Mouse (Mus musculus) left cerebral cortex, postnatal 14 days (tissue): ENCODE results near the gene Enoph1. TPM values are rescaled to one million over a fixed set of nuclear protein-coding genes. Genes with fewer than 3 reads are reported as not detected.

Experiments used
- DNase-seq, 2 experiments: peaks; one replicate each; pipeline ENCODE4 v3.0.0; 2021 to 2022; ENCODE audit warnings: low spot score in 2 of 2, mixed read lengths in 1 of 2
- intact Hi-C: fragments of 180-260 bp; cut with DNase I; formaldehyde crosslinking; loops from one replicate; pipeline ENCODE4 v1.15.1; 2025
- total RNA-seq, 2 experiments: library from RNA; stranded (reverse); gene quantifications; 2 replicates each; pipeline ENCODE4 v1.2.3; 2021

Enoph1 gene
- total RNA-seq, 2 experiments from 2014 or later = 50.0 to 52.6 TPM

- DNase-seq = peak; percentile 88 to 91
- intact Hi-C loops = loop anchor here (1.0 to 10.0 kb wide), 2 partner anchors 61 to 833 kb away; no protein-coding TSS in a partner anchor
These were observed 1.6 kb upstream of the Enoph1 start for GRCm38 (mm10) chr5:100037965-100038713.

- peak; percentile 97 to 98 for DNase-seq
- intact Hi-C loops = loop anchor here (1.0 to 10.0 kb wide), 2 partner anchors 62 to 834 kb away; no protein-coding TSS in a partner anchor
These were observed 827 bp upstream of the Enoph1 start for GRCm38 (mm10) chr5:100038714-100039601.

- peak; percentile 37 to 39 for DNase-seq
- intact Hi-C loops = no loop called here
These were observed 548 bp downstream of the Enoph1 start for GRCm38 (mm10) chr5:100040281-100040784.

GRCm38 (mm10) chr5:100041272-100041671, 1.5 kb downstream of the Enoph1 start:
- no peak for DNase-seq
- intact Hi-C loops = no loop called here

GRCm38 (mm10) chr5:100042467-100042866, 2.7 kb downstream of the Enoph1 start:
- no peak for DNase-seq
- intact Hi-C loops = no loop called here

GRCm38 (mm10) chr5:100043361-100043760, 3.6 kb downstream of the Enoph1 start:
- DNase-seq = peak; percentile 32 to 56
- intact Hi-C loops = no loop called here

GRCm38 (mm10) chr5:100044030-100044429, 4.2 kb downstream of the Enoph1 start:
- intact Hi-C loops = no loop called here

GRCm38 (mm10) chr5:100044621-100045020, 4.8 kb downstream of the Enoph1 start:
- intact Hi-C loops = no loop called here
- DNase-seq = no peak

More at GRCm38 (mm10) chr5:100044030-100044429, 4.2 kb downstream of the Enoph1 start:
- DNase-seq = no peak

GRCm38 (mm10) chr5:100046096-100046495, 6.3 kb downstream of the Enoph1 start:
- DNase-seq = no peak
- intact Hi-C loops = no loop called here

- DNase-seq = no peak
- intact Hi-C loops = no loop called here
These were observed 7.4 kb downstream of the Enoph1 start for GRCm38 (mm10) chr5:100047143-100047640.

GRCm38 (mm10) chr5:100047871-100048270, 8.1 kb downstream of the Enoph1 start:
- DNase-seq = no peak
- intact Hi-C loops = no loop called here

GRCm38 (mm10) chr5:100049904-100050303, 10.1 kb downstream of the Enoph1 start:
- DNase-seq = no peak
- intact Hi-C loops = no loop called here

- intact Hi-C loops = no loop called here
- DNase-seq = no peak
These were observed 12.9 kb downstream of the Enoph1 start for GRCm38 (mm10) chr5:100052728-100053127.

GRCm38 (mm10) chr5:100054807-100055547, 15.2 kb downstream of the Enoph1 start:
- DNase-seq = no peak
- intact Hi-C loops = no loop called here

- no peak for DNase-seq
- intact Hi-C loops = no loop called here
These were observed 16.1 kb downstream of the Enoph1 start for GRCm38 (mm10) chr5:100055866-100056369.

- intact Hi-C loops = no loop called here
- DNase-seq = peak in 1 of 2 experiments; percentile 32
These were observed 17.9 kb downstream of the Enoph1 start for GRCm38 (mm10) chr5:100057461-100058209.

GRCm38 (mm10) chr5:100058729-100059128, 18.9 kb downstream of the Enoph1 start:
- DNase-seq = no peak
- intact Hi-C loops = no loop called here

- no peak for DNase-seq
- intact Hi-C loops = no loop called here
These were observed 19.5 kb downstream of the Enoph1 start for GRCm38 (mm10) chr5:100059326-100059725.
